Mouse (Mus musculus): ENCODE measurements at regions not wholly inside any gene's neighbourhood (a gene's known extent, or its start where the extent isn't known, plus 50 kb on each side); places are given as distances from the start of the nearest gene placed in this dataset.

GRCm38 (mm10) chr1:137670650-137671049 is 504.9 kb downstream of the Ptprc start:
- WGBS = 94% methylated on average over 5 of the region's 5 CpGs
- Histone ChIP-seq H3K4me1 (no peaks in the 10 kb centered on the region), H3K36me3 (replicated peaks) (no peaks in the 10 kb centered on the region), H3K27me3 (ENCODE audit: poor library complexity, severe bottlenecking) (no peaks in the 10 kb centered on the region), H3K4me3 (no peak overlapping the region), H3K27ac (no peak overlapping the region), H3K9me3 (no peaks in the 10 kb centered on the region)
- no peak for DNase-seq (ENCODE audit: extremely low spot score, low spot score)

- no peak for DNase-seq (ENCODE audit: extremely low spot score, low spot score)
- WGBS = 87% methylated on average over 3 of the region's 3 CpGs
- no peaks in the 10 kb centered on the region for H3K36me3 ChIP-seq (replicated peaks)
- no peaks in the 10 kb centered on the region for H3K4me1 ChIP-seq
- H3K9me3 ChIP-seq = no peaks in the 10 kb centered on the region
- H3K4me3 ChIP-seq = no peak overlapping the region
- no peaks in the 10 kb centered on the region for H3K27me3 ChIP-seq (ENCODE audit: poor library complexity, severe bottlenecking)
- no peak overlapping the region for H3K27ac ChIP-seq
Observed at GRCm38 (mm10) chr1:137669849-137670248, 505.7 kb downstream of the Ptprc start.

DNA sequence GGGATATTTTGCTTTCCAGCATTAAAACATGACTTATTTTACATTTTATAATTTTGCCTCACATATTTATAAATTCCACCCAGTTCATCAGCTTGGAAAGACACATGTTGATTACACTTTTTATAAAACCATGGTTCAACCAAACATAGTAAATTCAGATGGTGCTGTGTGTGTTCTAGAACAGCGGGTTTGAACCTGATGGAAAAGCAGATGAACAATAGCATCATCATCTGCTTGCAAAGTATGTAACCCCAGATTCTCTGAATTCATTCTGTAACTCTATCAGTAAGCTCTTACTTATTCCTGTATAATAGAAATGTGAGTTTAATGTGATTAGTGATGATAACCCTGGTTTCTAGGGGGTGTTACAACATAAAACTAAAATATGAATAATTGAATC is 517.4 kb downstream of the Ptprc start:
- 95% methylated on average over 1 of the region's 1 CpGs for WGBS
- H3K4me1 ChIP-seq = peaks cover 45% of the 10 kb centered on the region
- DNase-seq (ENCODE audit: extremely low spot score, low spot score) = no peak
- no peaks in the 10 kb centered on the region for H3K27me3 ChIP-seq (ENCODE audit: poor library complexity, severe bottlenecking)
- H3K36me3 ChIP-seq (replicated peaks) = no peaks in the 10 kb centered on the region
- H3K27ac ChIP-seq = no peak overlapping the region; the same call in 1 of the 2 replicates
- H3K9me3 ChIP-seq = no peaks in the 10 kb centered on the region
- H3K4me3 ChIP-seq = no peak overlapping the region

- Histone ChIP-seq H3K27me3 (ENCODE audit: poor library complexity, severe bottlenecking) (no peaks in the 10 kb centered on the region), H3K27ac (peak overlapping the region; percentile 83), H3K4me1 (peaks cover 49% of the 10 kb centered on the region), H3K9me3 (no peaks in the 10 kb centered on the region), H3K4me3 (peak overlapping the region; percentile 24; the same call in 1 of the 2 replicates), H3K36me3 (replicated peaks) (no peaks in the 10 kb centered on the region)
- DNase-seq (ENCODE audit: extremely low spot score, low spot score) = no peak
- WGBS = 38% methylated on average over 6 of the region's 6 CpGs
Observed at GRCm38 (mm10) chr1:137656900-137657458, 518.5 kb downstream of the Ptprc start.

DNA sequence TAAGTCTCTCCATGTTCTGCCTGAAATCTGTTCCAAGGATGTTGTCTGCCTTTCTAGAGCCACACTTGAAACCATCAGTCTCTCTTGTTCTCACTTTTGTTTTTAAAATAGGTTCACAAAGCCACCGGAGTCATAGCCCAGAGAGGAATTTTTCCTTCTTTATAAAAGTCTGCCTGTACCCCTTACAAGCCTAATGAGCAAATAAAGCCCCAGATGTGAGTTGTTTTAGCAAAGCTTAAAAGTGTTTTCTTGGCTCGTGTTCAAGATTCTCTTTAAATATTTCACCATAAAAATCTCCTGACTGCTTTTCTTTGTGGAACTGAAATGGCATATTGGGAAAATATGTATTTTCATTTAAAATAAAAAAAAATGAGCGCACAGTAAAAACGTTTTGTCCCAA is 521.3 kb downstream of the Ptprc start:
- Histone ChIP-seq H3K36me3 (replicated peaks) (no peaks in the 10 kb centered on the region), H3K27me3 (ENCODE audit: poor library complexity, severe bottlenecking) (no peaks in the 10 kb centered on the region), H3K27ac (peak overlapping the region; percentile 75), H3K4me1 (peaks cover 61% of the 10 kb centered on the region), H3K4me3 (no peak overlapping the region), H3K9me3 (no peaks in the 10 kb centered on the region)
- DNase-seq (ENCODE audit: extremely low spot score, low spot score) = no peak
- 55% methylated on average over 4 of the region's 4 CpGs for WGBS

DNA sequence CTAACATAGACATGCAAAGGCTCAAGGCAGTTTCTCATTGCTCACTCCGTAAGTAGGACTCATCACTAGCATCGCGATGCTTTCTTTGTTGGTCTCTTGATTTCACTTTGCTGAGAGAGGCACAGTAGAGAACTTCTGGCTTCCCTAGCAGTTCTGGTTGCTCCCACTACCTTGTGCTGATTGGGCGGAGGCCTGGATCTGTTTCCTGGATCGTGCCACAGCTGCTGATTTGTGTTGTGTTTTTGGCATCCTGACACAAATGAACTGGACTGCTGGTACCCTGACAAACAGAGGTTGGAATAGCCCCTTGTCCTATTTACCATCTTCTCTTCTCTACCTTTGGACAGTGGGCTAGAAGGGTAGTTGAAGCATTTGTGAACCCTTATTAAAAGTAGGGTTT is 522.0 kb downstream of the Ptprc start:
- Histone ChIP-seq H3K36me3 (replicated peaks) (no peaks in the 10 kb centered on the region), H3K27ac (peak overlapping the region; percentile 75; the same call in 1 of the 2 replicates), H3K4me3 (no peak overlapping the region), H3K4me1 (peaks cover 61% of the 10 kb centered on the region), H3K9me3 (no peaks in the 10 kb centered on the region), H3K27me3 (ENCODE audit: poor library complexity, severe bottlenecking) (no peaks in the 10 kb centered on the region)
- DNase-seq (ENCODE audit: extremely low spot score, low spot score) = no peak
- 78% methylated on average over 5 of the region's 5 CpGs for WGBS

DNA sequence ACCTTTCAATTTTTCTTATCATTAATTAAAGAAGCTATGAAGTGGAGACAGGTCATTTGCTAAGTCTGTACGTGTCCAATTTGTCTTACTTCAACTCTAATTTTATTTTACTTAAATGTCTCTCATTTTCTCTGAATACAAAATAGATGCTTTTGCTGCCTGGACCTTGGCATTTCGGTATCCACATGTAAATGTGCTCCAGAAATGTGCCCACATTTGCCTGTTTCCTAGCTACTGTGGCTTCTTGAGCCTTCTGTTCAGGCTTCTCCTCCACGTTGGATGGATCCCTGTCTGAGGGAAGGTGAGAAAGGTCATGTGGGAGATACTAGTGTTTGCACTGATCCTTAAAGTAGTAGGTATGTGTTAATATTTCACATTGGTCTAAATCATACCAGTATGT is 524.9 kb downstream of the Ptprc start:
- Histone ChIP-seq H3K9me3 (no peaks in the 10 kb centered on the region), H3K27me3 (ENCODE audit: poor library complexity, severe bottlenecking) (no peaks in the 10 kb centered on the region), H3K4me1 (peaks cover 39% of the 10 kb centered on the region), H3K4me3 (no peak overlapping the region), H3K36me3 (replicated peaks) (no peaks in the 10 kb centered on the region), H3K27ac (0 out of 2 replicates have a peak overlapping the region, but pooled peaks have one; percentile 6)
- WGBS = 73% methylated on average over 3 of the region's 3 CpGs
- DNase-seq (ENCODE audit: extremely low spot score, low spot score) = no peak

GRCm38 (mm10) chr1:137650082-137650481 is 525.4 kb downstream of the Ptprc start:
- H3K36me3 ChIP-seq (replicated peaks) = no peaks in the 10 kb centered on the region
- peaks cover 36% of the 10 kb centered on the region for H3K4me1 ChIP-seq
- no peaks in the 10 kb centered on the region for H3K9me3 ChIP-seq
- DNase-seq (ENCODE audit: extremely low spot score, low spot score) = no peak
- WGBS = 34% methylated on average over 2 of the region's 2 CpGs
- H3K27me3 ChIP-seq (ENCODE audit: poor library complexity, severe bottlenecking) = no peaks in the 10 kb centered on the region
- no peak overlapping the region for H3K4me3 ChIP-seq
- H3K27ac ChIP-seq = no peak overlapping the region; the same call in 1 of the 2 replicates

- H3K27ac ChIP-seq = no peak overlapping the region
- H3K9me3 ChIP-seq = no peaks in the 10 kb centered on the region
- no peaks in the 10 kb centered on the region for H3K36me3 ChIP-seq (replicated peaks)
- peaks cover 30% of the 10 kb centered on the region for H3K4me1 ChIP-seq
- WGBS = 90% methylated on average over 1 of the region's 1 CpGs
- no peaks in the 10 kb centered on the region for H3K27me3 ChIP-seq (ENCODE audit: poor library complexity, severe bottlenecking)
- DNase-seq (ENCODE audit: extremely low spot score, low spot score) = no peak
- H3K4me3 ChIP-seq = no peak overlapping the region
Observed at GRCm38 (mm10) chr1:137648832-137649231, 526.7 kb downstream of the Ptprc start.

- DNase-seq (ENCODE audit: extremely low spot score, low spot score) = no peak
- Histone ChIP-seq H3K4me1 (peaks cover 27% of the 10 kb centered on the region), H3K9me3 (no peaks in the 10 kb centered on the region), H3K4me3 (no peak overlapping the region), H3K36me3 (replicated peaks) (no peaks in the 10 kb centered on the region), H3K27me3 (ENCODE audit: poor library complexity, severe bottlenecking) (no peaks in the 10 kb centered on the region), H3K27ac (0 out of 2 replicates have a peak overlapping the region, but pooled peaks have one; percentile 5)
- 80% methylated on average over 6 of the region's 6 CpGs for WGBS
Observed at GRCm38 (mm10) chr1:137644601-137645040, 530.9 kb downstream of the Ptprc start.

- Histone ChIP-seq H3K4me1 (peaks cover 32% of the 10 kb centered on the region), H3K9me3 (no peaks in the 10 kb centered on the region), H3K27me3 (ENCODE audit: poor library complexity, severe bottlenecking) (no peaks in the 10 kb centered on the region), H3K4me3 (no peak overlapping the region), H3K27ac (no peak overlapping the region), H3K36me3 (replicated peaks) (no peaks in the 10 kb centered on the region)
- 88% methylated on average over 1 of the region's 1 CpGs for WGBS
- no peak for DNase-seq (ENCODE audit: extremely low spot score, low spot score)
Observed at GRCm38 (mm10) chr1:137643508-137643907, 532.0 kb downstream of the Ptprc start.

DNA sequence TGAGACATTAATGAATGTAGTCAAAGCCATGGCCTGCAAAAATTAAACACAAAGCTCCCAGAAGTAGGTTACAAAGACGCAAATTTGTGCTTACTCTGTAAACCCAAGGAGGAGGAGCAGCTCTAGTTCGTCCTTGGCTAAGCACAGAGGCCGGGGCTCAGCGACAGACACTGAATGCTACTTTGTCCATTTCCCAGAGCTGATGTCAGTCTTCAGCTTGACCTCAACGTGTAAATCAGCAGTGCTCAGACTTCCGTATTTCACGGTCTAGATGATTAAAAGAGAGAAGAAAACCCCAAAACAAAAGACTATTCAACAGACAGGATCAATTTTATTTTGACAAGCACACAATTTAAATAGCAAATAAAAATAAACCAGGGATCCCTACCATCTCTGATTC is 534.7 kb downstream of the Ptprc start:
- Histone ChIP-seq H3K4me1 (peaks cover 50% of the 10 kb centered on the region), H3K4me3 (no peak overlapping the region), H3K27me3 (ENCODE audit: poor library complexity, severe bottlenecking) (no peaks in the 10 kb centered on the region), H3K27ac (peak overlapping the region; percentile 16; the same call in 1 of the 2 replicates), H3K9me3 (no peaks in the 10 kb centered on the region), H3K36me3 (replicated peaks) (no peaks in the 10 kb centered on the region)
- no peak for DNase-seq (ENCODE audit: extremely low spot score, low spot score)
- WGBS = 19% methylated on average over 7 of the region's 7 CpGs

- no peaks in the 10 kb centered on the region for H3K36me3 ChIP-seq (replicated peaks)
- H3K9me3 ChIP-seq = no peaks in the 10 kb centered on the region
- H3K27me3 ChIP-seq (ENCODE audit: poor library complexity, severe bottlenecking) = no peaks in the 10 kb centered on the region
- DNase-seq (ENCODE audit: extremely low spot score, low spot score) = peak; percentile 38
- H3K27ac ChIP-seq = peak overlapping the region; percentile 87
- WGBS = 15% methylated on average over 3 of the region's 3 CpGs
- peaks cover 54% of the 10 kb centered on the region for H3K4me1 ChIP-seq
- H3K4me3 ChIP-seq = no peak overlapping the region
Observed at GRCm38 (mm10) chr1:137636947-137637346, 538.6 kb downstream of the Ptprc start.

Data from forebrain, embryonic 10.5 days (tissue).